Mouse (Mus musculus): ENCODE measurements around the gene Olfr133.
"Not testable (repeated sequence)": the region's sequence is repeated elsewhere in the genome, so short reads cannot be mapped to it uniquely, and the experiment has no call there.

The Olfr133 gene

GRCm38 (mm10) chr17:38144981-38145380 lies at the start of gene Olfr133:
Gene Olfr133 (plus strand): TSS chr17:38145281.
- POLR2A ChIA-PET = interaction anchor here in 1 of 4 experiments (0.7 kb wide), 1 partner anchor 42 kb away, joined by 3 read pairs; no protein-coding TSS in a partner anchor
- CTCF ChIA-PET = no interaction called here

- CTCF ChIA-PET, POLR2A ChIA-PET: not testable (repeated sequence)
Measured at GRCm38 (mm10) chr17:38124199-38124598, 20.9 kb upstream of the Olfr133 start.

- CTCF ChIA-PET = not testable (repeated sequence)
Measured at GRCm38 (mm10) chr17:38125371-38125770, 19.7 kb upstream of the Olfr133 start.

GRCm38 (mm10) chr17:38134426-38134825 lies 10.7 kb upstream of the Olfr133 start, which contains the start of gene Olfr132:
Gene Olfr132 (minus strand): TSS chr17:38134526.
- POLR2A ChIA-PET = no interaction called here
- CTCF ChIA-PET = no interaction called here

More at GRCm38 (mm10) chr17:38125371-38125770, 19.7 kb upstream of the Olfr133 start:
- POLR2A ChIA-PET = not testable (repeated sequence)

GRCm38 (mm10) chr17:38171088-38171487 lies 26.0 kb downstream of the Olfr133 start, which contains the start of gene Olfr134:
Gene Olfr134 (plus strand): TSS chr17:38171388.
- CTCF ChIA-PET = no interaction called here
- POLR2A ChIA-PET = no interaction called here
